Comparison of ENCODE assay signal across 13 mouse cellular contexts in the genomic region with DNA sequence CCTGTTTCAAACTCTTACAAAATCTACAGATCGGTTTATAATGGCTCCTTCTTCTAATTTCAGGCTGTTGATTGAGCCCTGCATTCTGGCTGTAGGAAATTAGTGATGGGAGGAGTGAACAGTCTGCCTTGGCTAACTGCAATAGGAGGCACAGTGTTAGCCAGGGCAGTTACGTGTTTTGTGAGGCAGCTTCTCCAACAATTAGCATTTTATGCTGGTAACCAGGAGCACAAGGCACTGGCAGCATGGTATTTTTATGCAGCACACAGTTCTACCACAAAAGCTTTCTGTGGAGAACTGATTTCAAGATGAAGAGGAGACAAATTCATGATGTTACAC.
A peak's percentile ranks its signal among the peaks of the same experiment; 100 is the strongest.
DNase-seq lines count a peak whose midpoint lies in the region; ATAC-seq and TF ChIP-seq lines count a peak whose summit lies in the region.
"Had no signal": no experiment of that assay in that cellular context is flagged by ENCODE, and none has a peak within 500 bp of the region (broad histone marks: within the 10 kb centered on the region; RNA-seq: fewer than 3 reads in every experiment).

No protein-coding gene starts in this region.

- no peak overlapping the region for H3K4me3 ChIP-seq in heart, embryonic 12.5 days
- H3K4me3 ChIP-seq in midbrain, embryonic 13.5 days (replicated peaks) = no peak overlapping the region
- H3K4me3 ChIP-seq in midbrain, embryonic 11.5 days (ENCODE audit: low read depth, low read length) = no peak overlapping the region
- no peak overlapping the region for H3K4me3 ChIP-seq in liver, embryonic 14.5 days (ENCODE audit: insufficient read depth in 1 of 2, low read depth in 2 of 2, low read length in 2 of 2)
- no peak overlapping the region for H3K4me3 ChIP-seq in neural tube, embryonic 15.5 days (replicated peaks)

- no peak overlapping the region for H3K4me2 ChIP-seq in heart, embryonic 12.5 days
- no peak overlapping the region for H3K4me2 ChIP-seq in midbrain, embryonic 13.5 days (replicated peaks)
- no peak overlapping the region for H3K4me2 ChIP-seq in midbrain, embryonic 11.5 days
- peak overlapping the region; percentile 46 for H3K4me2 ChIP-seq in liver, embryonic 14.5 days (ENCODE audit: low read depth)
- no peak overlapping the region; the same call in 1 of the 2 replicates for H3K4me2 ChIP-seq in neural tube, embryonic 15.5 days

- no peak overlapping the region for H3K9ac ChIP-seq in heart, embryonic 12.5 days
- no peak overlapping the region for H3K9ac ChIP-seq in midbrain, embryonic 13.5 days (replicated peaks)
- no peak overlapping the region for H3K9ac ChIP-seq in midbrain, embryonic 11.5 days (ENCODE audit: low read length)
- no peak overlapping the region for H3K9ac ChIP-seq in liver, embryonic 14.5 days (replicated peaks)
- H3K9ac ChIP-seq in neural tube, embryonic 15.5 days (replicated peaks) = no peak overlapping the region

- DNase-seq in heart, adult 9 months (ENCODE audit: low spot score in 2 of 2) = no peak
- DNase-seq in midbrain, embryonic 11.5 days (ENCODE audit: low spot score, missing footprints) = no peak
- DNase-seq in liver, embryonic 14.5 days (ENCODE audit: low read depth in 3 of 3, low spot score in 3 of 3) = no peak
- DNase-seq in cerebellum, postnatal 4 days (ENCODE audit: low spot score in 2 of 2) = no peak
- DNase-seq: adrenal gland, adult 8-10 months; cerebellum, adult 11 months; kidney, postnatal 14 days; thymus, adult 18-20 months had no signal

- WGBS in heart, embryonic 12.5 days = 79% methylated on average over 2 of the region's 2 CpGs
- WGBS in midbrain, embryonic 13.5 days = 59% methylated on average over 2 of the region's 2 CpGs
- 82% methylated on average over 2 of the region's 2 CpGs for WGBS in midbrain, embryonic 11.5 days
- 69% methylated on average over 2 of the region's 2 CpGs for WGBS in liver, embryonic 14.5 days (ENCODE audit: insufficient replicate concordance)
- 25% methylated on average over 2 of the region's 2 CpGs for WGBS in neural tube, embryonic 15.5 days

- H3K36me3 ChIP-seq in heart, embryonic 12.5 days = no peaks in the 10 kb centered on the region
- H3K36me3 ChIP-seq in midbrain, embryonic 13.5 days = no peaks in the 10 kb centered on the region
- no peaks in the 10 kb centered on the region; the same call in 1 of the 2 replicates for H3K36me3 ChIP-seq in midbrain, embryonic 11.5 days (ENCODE audit: control insufficient read depth, insufficient read depth, low read length)
- H3K36me3 ChIP-seq in liver, embryonic 14.5 days (replicated peaks; ENCODE audit: control insufficient read depth, insufficient read depth, low read depth) = no peaks in the 10 kb centered on the region
- no peaks in the 10 kb centered on the region for H3K36me3 ChIP-seq in neural tube, embryonic 15.5 days

- no peak for ATAC-seq in heart, embryonic 12.5 days (ENCODE audit: insufficient number of reproducible peaks, low FRiP score)
- no peak for ATAC-seq in midbrain, embryonic 13.5 days
- ATAC-seq in midbrain, embryonic 11.5 days (ENCODE audit: low FRiP score) = no peak
- ATAC-seq in liver, embryonic 14.5 days (ENCODE audit: insufficient read depth) = no peak
- peak; percentile 69; the same call in 1 of the 2 replicates for ATAC-seq in neural tube, embryonic 15.5 days (ENCODE audit: low FRiP score)
- no peak for ATAC-seq in megakaryocyte progenitor cell, adult 5-6 weeks (replicated peaks; ENCODE audit: poor library complexity)

- no peak for TF ChIP-seq CTCF in liver, embryonic 14.5 days (IDR thresholded peaks at IDR 0.05; ENCODE audit: low read depth)

- TF ChIP-seq EP300 in liver, embryonic 14.5 days (IDR thresholded peaks at IDR 0.05; ENCODE audit: low read depth) = no peak

- no peaks in the 10 kb centered on the region for H3K9me3 ChIP-seq in heart, embryonic 12.5 days (replicated peaks)
- no peaks in the 10 kb centered on the region for H3K9me3 ChIP-seq in midbrain, embryonic 13.5 days
- H3K9me3 ChIP-seq in midbrain, embryonic 11.5 days (ENCODE audit: control insufficient read depth, low read length) = no peaks in the 10 kb centered on the region
- H3K9me3 ChIP-seq in liver, embryonic 14.5 days (ENCODE audit: control insufficient read depth, low read length) = no peaks in the 10 kb centered on the region
- H3K9me3 ChIP-seq in neural tube, embryonic 15.5 days (replicated peaks) = no peaks in the 10 kb centered on the region

- peaks cover 42% of the 10 kb centered on the region for H3K4me1 ChIP-seq in heart, embryonic 12.5 days (replicated peaks)
- H3K4me1 ChIP-seq in midbrain, embryonic 13.5 days (replicated peaks) = peaks cover 42% of the 10 kb centered on the region
- H3K4me1 ChIP-seq in midbrain, embryonic 11.5 days (ENCODE audit: control insufficient read depth, insufficient read depth, low read length) = peaks cover 3% of the 10 kb centered on the region; the same call in 1 of the 2 replicates
- peaks cover 17 to 21% of the 10 kb centered on the region in 2 experiments for H3K4me1 ChIP-seq in liver, embryonic 14.5 days (replicated peaks; ENCODE audit: control insufficient read depth in 2 of 2, insufficient read depth in 2 of 2, low read length in 1 of 2)
- H3K4me1 ChIP-seq in neural tube, embryonic 15.5 days = peaks cover 29% of the 10 kb centered on the region

- H3K27me3 ChIP-seq in heart, embryonic 12.5 days (replicated peaks) = no peaks in the 10 kb centered on the region
- no peaks in the 10 kb centered on the region for H3K27me3 ChIP-seq in midbrain, embryonic 13.5 days
- H3K27me3 ChIP-seq in midbrain, embryonic 11.5 days (ENCODE audit: control insufficient read depth, insufficient read depth, low read length) = no peaks in the 10 kb centered on the region
- H3K27me3 ChIP-seq in liver, embryonic 14.5 days (ENCODE audit: control insufficient read depth, insufficient read depth, low read length) = no peaks in the 10 kb centered on the region
- no peaks in the 10 kb centered on the region for H3K27me3 ChIP-seq in neural tube, embryonic 15.5 days (replicated peaks)
- H3K27me3 ChIP-seq: Patski had no signal

- peak overlapping the region; percentile 46 for H3K27ac ChIP-seq in heart, embryonic 12.5 days (ENCODE audit: poor library complexity, severe bottlenecking)
- 0 out of 2 replicates have a peak overlapping the region, but pooled peaks have one; percentile 0 for H3K27ac ChIP-seq in midbrain, embryonic 13.5 days
- no peak overlapping the region for H3K27ac ChIP-seq in midbrain, embryonic 11.5 days (ENCODE audit: low read depth, low read length)
- H3K27ac ChIP-seq in liver, embryonic 14.5 days = no peak overlapping the region
- 0 out of 2 replicates have a peak overlapping the region, but pooled peaks have one; percentile 1 for H3K27ac ChIP-seq in neural tube, embryonic 15.5 days (replicated peaks)

Comparison
In these comparisons a context has a peak if more than half of its experiments do, and no peak if none do; other contexts are left out.
1. H3K27ac ChIP-seq: peak in heart, embryonic 12.5 days (single experiment), midbrain, embryonic 13.5 days (single experiment) and neural tube, embryonic 15.5 days (single experiment); none in midbrain, embryonic 11.5 days (single experiment) and liver, embryonic 14.5 days (single experiment).